10 mouse cellular contexts compared by ENCODE assay signal in the genomic region with DNA sequence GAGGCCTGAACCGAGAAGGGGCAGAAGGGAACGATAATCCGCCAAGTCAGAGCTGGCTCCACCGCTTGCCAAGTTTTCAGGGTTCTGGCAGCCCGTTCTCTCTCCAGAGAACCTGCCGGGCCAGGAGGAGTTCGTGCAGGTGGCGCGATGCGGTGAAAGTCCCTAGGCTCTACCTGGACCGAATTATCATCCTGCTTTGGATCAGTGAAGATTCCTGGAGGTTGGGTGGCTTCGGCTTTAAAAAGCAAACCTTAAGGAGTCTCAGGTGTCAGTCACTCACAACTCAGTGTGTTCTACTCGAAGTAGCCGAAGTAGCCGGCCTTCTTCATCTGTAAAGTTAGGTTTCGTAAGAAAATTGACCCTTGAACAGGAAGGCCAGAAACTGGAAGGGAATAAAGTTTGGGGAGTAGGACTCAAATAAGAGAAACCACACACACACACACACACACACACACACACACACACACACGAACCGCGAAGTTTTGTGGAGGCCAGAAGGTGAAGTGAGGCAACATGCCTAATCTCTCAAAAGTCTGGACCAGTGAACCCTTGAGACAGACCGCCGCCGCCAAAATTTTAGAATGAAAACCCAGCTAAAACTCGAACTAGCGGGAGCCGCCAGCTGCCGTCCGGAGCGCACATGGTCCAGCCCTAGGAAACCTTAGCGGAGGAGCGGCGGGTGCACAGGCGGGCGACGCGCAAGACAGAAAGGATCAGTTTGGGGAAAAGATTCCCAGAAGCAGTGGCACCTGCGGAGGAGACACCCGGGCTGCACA. TPM values are rescaled to one million over a fixed set of nuclear protein-coding genes. Genes with fewer than 3 reads are reported as not detected.
DNase-seq lines count a peak whose midpoint lies in the region; ATAC-seq and TF ChIP-seq lines count a peak whose summit lies in the region.
"Had no signal": no experiment of that assay in that cellular context is flagged by ENCODE, and none has a peak within 500 bp of the region (broad histone marks: within the 10 kb centered on the region; RNA-seq: fewer than 3 reads in every experiment).

No protein-coding gene starts in this region.

- no peak for TF ChIP-seq CTCF in brain, embryonic 14.5 days (IDR thresholded peaks at IDR 0.05; ENCODE audit: borderline replicate concordance, extremely low read depth, insufficient read depth, insufficient read length)
- TF ChIP-seq CTCF in midbrain, postnatal 0 days (IDR thresholded peaks at IDR 0.05): no peak
- no peak for TF ChIP-seq CTCF in gastrocnemius, adult 2 months (IDR thresholded peaks at IDR 0.05)

- ATAC-seq in hindbrain, embryonic 12.5 days (ENCODE audit: low FRiP score): no peak
- ATAC-seq in midbrain, postnatal 0 days (ENCODE audit: low FRiP score): no peak

- WGBS in heart, embryonic 10.5 days: 2% methylated on average over 37 of the region's 37 CpGs
- 1% methylated on average over 37 of the region's 37 CpGs for WGBS in hindbrain, embryonic 12.5 days
- WGBS in midbrain, postnatal 0 days: 1% methylated on average over 37 of the region's 37 CpGs

- no peak for DNase-seq in heart, embryonic 10.5 days (ENCODE audit: low spot score)
- DNase-seq in heart, adult 9 months (ENCODE audit: low spot score in 2 of 2): no peak
- peak; percentile 40 for DNase-seq in brain, embryonic 14.5 days (ENCODE audit: low read depth)
- DNase-seq in midbrain, postnatal 0 days (ENCODE audit: low spot score): no peak
- no peak for DNase-seq in thymus, adult 18-20 months
- DNase-seq in yolk sac, embryonic 10.5 days (ENCODE audit: low spot score): no peak
- DNase-seq in gastrocnemius, adult 2 months: no peak

- peak overlapping the region; percentile 42 for H3K4me3 ChIP-seq in heart, embryonic 10.5 days
- H3K4me3 ChIP-seq in hindbrain, embryonic 12.5 days: peak overlapping the region; percentile 26
- H3K4me3 ChIP-seq in midbrain, postnatal 0 days (ENCODE audit: low read depth, low read length): peak overlapping the region; percentile 40
- H3K4me3 ChIP-seq in gastrocnemius, adult 2 months: no peak overlapping the region

- H3K4me2 ChIP-seq in hindbrain, embryonic 12.5 days (replicated peaks): peak overlapping the region; percentile 45
- H3K4me2 ChIP-seq in midbrain, postnatal 0 days (ENCODE audit: low read depth, low read length, poor library complexity, severe bottlenecking): peak overlapping the region; percentile 43

- no peak overlapping the region for H3K27ac ChIP-seq in heart, embryonic 10.5 days
- H3K27ac ChIP-seq in hindbrain, embryonic 12.5 days: peak overlapping the region; percentile 68; the same call in 1 of the 2 replicates
- H3K27ac ChIP-seq in midbrain, postnatal 0 days (ENCODE audit: low read depth, low read length): peak overlapping the region; percentile 84
- H3K27ac ChIP-seq in gastrocnemius, adult 2 months: no peak overlapping the region

- H3K27me3 ChIP-seq in heart, embryonic 10.5 days (ENCODE audit: insufficient read depth, poor library complexity, severe bottlenecking): peaks cover 100% of the 10 kb centered on the region
- peaks cover 94% of the 10 kb centered on the region for H3K27me3 ChIP-seq in hindbrain, embryonic 12.5 days
- peaks cover 44% of the 10 kb centered on the region for H3K27me3 ChIP-seq in midbrain, postnatal 0 days (ENCODE audit: insufficient read depth, low read length)

- H3K36me3 ChIP-seq in heart, embryonic 10.5 days: no peaks in the 10 kb centered on the region
- no peaks in the 10 kb centered on the region for H3K36me3 ChIP-seq in hindbrain, embryonic 12.5 days
- H3K36me3 ChIP-seq in midbrain, postnatal 0 days (ENCODE audit: insufficient read depth, low read length): no peaks in the 10 kb centered on the region

- no peak for TF ChIP-seq POLR2A in brain, embryonic 14.5 days (IDR thresholded peaks at IDR 0.05; ENCODE audit: borderline replicate concordance, extremely low read depth, insufficient read depth, insufficient read length, poor library complexity, severe bottlenecking)

- H3K9me3 ChIP-seq in heart, embryonic 10.5 days: no peaks in the 10 kb centered on the region
- no peaks in the 10 kb centered on the region for H3K9me3 ChIP-seq in hindbrain, embryonic 12.5 days (replicated peaks)
- no peaks in the 10 kb centered on the region for H3K9me3 ChIP-seq in midbrain, postnatal 0 days (ENCODE audit: low read length)

- intact Hi-C loops in gastrocnemius, adult 2 months (cut with DNase I): no loop called here

- peaks cover 38% of the 10 kb centered on the region for H3K4me1 ChIP-seq in heart, embryonic 10.5 days
- peaks cover 33% of the 10 kb centered on the region for H3K4me1 ChIP-seq in hindbrain, embryonic 12.5 days
- H3K4me1 ChIP-seq in midbrain, postnatal 0 days (ENCODE audit: insufficient read depth, low read length): no peaks in the 10 kb centered on the region

- H3K9ac ChIP-seq in hindbrain, embryonic 12.5 days: 0 out of 2 replicates have a peak overlapping the region, but pooled peaks have one; percentile 43
- H3K9ac ChIP-seq in midbrain, postnatal 0 days (replicated peaks; ENCODE audit: low read length, poor library complexity, severe bottlenecking): peak overlapping the region; percentile 52

RNA-seq across cellular contexts. Expression of gene Sox14, which starts 5.0 kb away (rescaled TPM):
- 0.18 TPM in 1 of 2 replicates, not detected in the other for polyA plus RNA-seq in heart, embryonic 10.5 days (2016; fragmentation: Nextera tagmentation; extraction: Ambion mirVana)
- polyA plus RNA-seq in brain, embryonic 14.5 days (2012; rRNA removed): 28.5 and 37.0 TPM in 2 replicates
- 15.4 and 18.3 TPM in 2 replicates for polyA plus RNA-seq in hindbrain, embryonic 12.5 days (2016; fragmentation: Nextera tagmentation; extraction: Ambion mirVana)
- total RNA-seq in midbrain, postnatal 0 days (2014; rRNA removed): 23.3 and 33.5 TPM in 2 replicates
- polyA plus RNA-seq in midbrain, postnatal 0 days (2015; fragmentation: Nextera tagmentation; extraction: Ambion mirVana): 45.7 and 46.8 TPM in 2 replicates
- total RNA-seq in gastrocnemius, adult 2 months (2021): not detected
- total RNA-seq: megakaryocyte, adult 5-6 weeks had no signal
- polyA plus RNA-seq: cortical plate, adult 2 months had no signal

Comparison
In these comparisons a context has a peak if more than half of its experiments do, and no peak if none do; other contexts are left out.
1. H3K27ac ChIP-seq: peak in hindbrain, embryonic 12.5 days (single experiment) and midbrain, postnatal 0 days (single experiment); none in heart, embryonic 10.5 days (single experiment) and gastrocnemius, adult 2 months (single experiment).
2. RNA of gene Sox14, which starts 5.0 kb away (polyA plus RNA-seq): 45.7 to 46.8 TPM in midbrain, postnatal 0 days, 28.5 to 37.0 TPM in brain, embryonic 14.5 days and 15.4 to 18.3 TPM in hindbrain, embryonic 12.5 days; 0.18 TPM in heart, embryonic 10.5 days; every median in the first group is over 10 times any median in the second.